Mouse (Mus musculus): ENCODE measurements around the gene Caps2. TPM values are rescaled to one million over a fixed set of nuclear protein-coding genes. Genes with fewer than 3 reads are reported as not detected.
"Not testable (repeated sequence)": the region's sequence is repeated elsewhere in the genome, so short reads cannot be mapped to it uniquely, and the experiment has no call there.

The Caps2 gene
- polyA plus RNA-seq, 1 experiment from 2014 or later: 0.11 TPM

GRCm38 (mm10) chr10:112193919-112194318 is 30.5 kb downstream of the Caps2 start:
- H3K27ac ChIP-seq (ENCODE audit: low read length); H3K4me2 ChIP-seq (ENCODE audit: low read depth, low read length): not testable (repeated sequence)

GRCm38 (mm10) chr10:112203463-112203862 is 40.0 kb downstream of the Caps2 start:
- H3K4me2 ChIP-seq (ENCODE audit: low read depth, low read length): no peak overlapping the region
- no peaks in the 10 kb centered on the region for H3K27me3 ChIP-seq (replicated peaks; ENCODE audit: control insufficient read depth, insufficient read depth, low read length)
- H3K4me3 ChIP-seq (ENCODE audit: low read length): no peak overlapping the region
- H3K4me1 ChIP-seq (ENCODE audit: control insufficient read depth, insufficient read depth, low read length): no peaks in the 10 kb centered on the region
- no peaks in the 10 kb centered on the region for H3K36me3 ChIP-seq (ENCODE audit: control insufficient read depth, insufficient read depth, low read length)
- WGBS: 61% methylated on average over 2 of the region's 2 CpGs
- H3K9ac ChIP-seq (ENCODE audit: low read depth, low read length): no peak overlapping the region
- H3K9me3 ChIP-seq (ENCODE audit: control insufficient read depth, low read length): no peaks in the 10 kb centered on the region
- no peak for ATAC-seq
- H3K27ac ChIP-seq (ENCODE audit: low read length): no peak overlapping the region

More at GRCm38 (mm10) chr10:112193919-112194318, 30.5 kb downstream of the Caps2 start:
- not testable (repeated sequence) for H3K4me1 ChIP-seq (ENCODE audit: control insufficient read depth, insufficient read depth, low read length); H3K4me3 ChIP-seq (ENCODE audit: low read length); H3K36me3 ChIP-seq (ENCODE audit: control insufficient read depth, insufficient read depth, low read length); H3K9me3 ChIP-seq (ENCODE audit: control insufficient read depth, low read length); H3K27me3 ChIP-seq (replicated peaks; ENCODE audit: control insufficient read depth, insufficient read depth, low read length); ATAC-seq; H3K9ac ChIP-seq (ENCODE audit: low read depth, low read length)
- WGBS: 78% methylated on average over 2 of the region's 2 CpGs

GRCm38 (mm10) chr10:112227073-112227472 is 63.7 kb downstream of the Caps2 start:
- no peaks in the 10 kb centered on the region for H3K27me3 ChIP-seq (replicated peaks; ENCODE audit: control insufficient read depth, insufficient read depth, low read length)
- no peak overlapping the region for H3K27ac ChIP-seq (ENCODE audit: low read length)
- H3K9me3 ChIP-seq (ENCODE audit: control insufficient read depth, low read length): no peaks in the 10 kb centered on the region
- no peak overlapping the region for H3K4me3 ChIP-seq (ENCODE audit: low read length)
- no peak overlapping the region for H3K9ac ChIP-seq (ENCODE audit: low read depth, low read length)
- no peak overlapping the region for H3K4me2 ChIP-seq (ENCODE audit: low read depth, low read length)
- H3K36me3 ChIP-seq (ENCODE audit: control insufficient read depth, insufficient read depth, low read length): no peaks in the 10 kb centered on the region
- H3K4me1 ChIP-seq (ENCODE audit: control insufficient read depth, insufficient read depth, low read length): no peaks in the 10 kb centered on the region
- no peak for ATAC-seq
- 67% methylated on average over 1 of the region's 1 CpGs for WGBS

- not testable (repeated sequence) for H3K36me3 ChIP-seq (ENCODE audit: control insufficient read depth, insufficient read depth, low read length); H3K27me3 ChIP-seq (replicated peaks; ENCODE audit: control insufficient read depth, insufficient read depth, low read length); H3K4me2 ChIP-seq (ENCODE audit: low read depth, low read length); H3K9me3 ChIP-seq (ENCODE audit: control insufficient read depth, low read length); H3K27ac ChIP-seq (ENCODE audit: low read length); H3K9ac ChIP-seq (ENCODE audit: low read depth, low read length); H3K4me3 ChIP-seq (ENCODE audit: low read length); H3K4me1 ChIP-seq (ENCODE audit: control insufficient read depth, insufficient read depth, low read length); ATAC-seq
- 43% methylated on average over 6 of the region's 6 CpGs for WGBS
Observed at GRCm38 (mm10) chr10:112229091-112229843, 65.8 kb downstream of the Caps2 start.

GRCm38 (mm10) chr10:112232733-112233132 is 69.3 kb downstream of the Caps2 start:
- not testable (repeated sequence) for H3K36me3 ChIP-seq (ENCODE audit: control insufficient read depth, insufficient read depth, low read length); H3K4me1 ChIP-seq (ENCODE audit: control insufficient read depth, insufficient read depth, low read length); ATAC-seq; H3K27ac ChIP-seq (ENCODE audit: low read length); H3K9me3 ChIP-seq (ENCODE audit: control insufficient read depth, low read length); H3K27me3 ChIP-seq (replicated peaks; ENCODE audit: control insufficient read depth, insufficient read depth, low read length); H3K4me3 ChIP-seq (ENCODE audit: low read length); H3K4me2 ChIP-seq (ENCODE audit: low read depth, low read length); H3K9ac ChIP-seq (ENCODE audit: low read depth, low read length)
- WGBS: 31% methylated on average over 1 of the region's 1 CpGs

- not testable (repeated sequence) for ATAC-seq; H3K4me3 ChIP-seq (ENCODE audit: low read length); H3K27ac ChIP-seq (ENCODE audit: low read length); H3K4me1 ChIP-seq (ENCODE audit: control insufficient read depth, insufficient read depth, low read length); H3K9ac ChIP-seq (ENCODE audit: low read depth, low read length); H3K27me3 ChIP-seq (replicated peaks; ENCODE audit: control insufficient read depth, insufficient read depth, low read length); H3K36me3 ChIP-seq (ENCODE audit: control insufficient read depth, insufficient read depth, low read length); H3K9me3 ChIP-seq (ENCODE audit: control insufficient read depth, low read length); H3K4me2 ChIP-seq (ENCODE audit: low read depth, low read length)
- WGBS: 78% methylated on average over 5 of the region's 5 CpGs
Observed at GRCm38 (mm10) chr10:112235396-112235940, 72.0 kb downstream of the Caps2 start.

GRCm38 (mm10) chr10:112248273-112248672 is 84.9 kb downstream of the Caps2 start:
- no peak overlapping the region for H3K9ac ChIP-seq (ENCODE audit: low read depth, low read length)
- no peaks in the 10 kb centered on the region for H3K9me3 ChIP-seq (ENCODE audit: control insufficient read depth, low read length)
- H3K36me3 ChIP-seq (ENCODE audit: control insufficient read depth, insufficient read depth, low read length): no peaks in the 10 kb centered on the region
- no peaks in the 10 kb centered on the region for H3K27me3 ChIP-seq (replicated peaks; ENCODE audit: control insufficient read depth, insufficient read depth, low read length)
- ATAC-seq: no peak
- no peaks in the 10 kb centered on the region for H3K4me1 ChIP-seq (ENCODE audit: control insufficient read depth, insufficient read depth, low read length)
- H3K4me3 ChIP-seq (ENCODE audit: low read length): no peak overlapping the region
- H3K4me2 ChIP-seq (ENCODE audit: low read depth, low read length): no peak overlapping the region
- no peak overlapping the region for H3K27ac ChIP-seq (ENCODE audit: low read length)
- 66% methylated on average over 2 of the region's 2 CpGs for WGBS

- H3K9me3 ChIP-seq (ENCODE audit: control insufficient read depth, low read length): no peaks in the 10 kb centered on the region
- H3K4me1 ChIP-seq (ENCODE audit: control insufficient read depth, insufficient read depth, low read length): no peaks in the 10 kb centered on the region
- H3K27me3 ChIP-seq (replicated peaks; ENCODE audit: control insufficient read depth, insufficient read depth, low read length): 0 out of 2 replicates have a peak, but pooled peaks cover 2% of the 10 kb centered on the region
- 77% methylated on average over 3 of the region's 3 CpGs for WGBS
- H3K9ac ChIP-seq (ENCODE audit: low read depth, low read length): no peak overlapping the region
- H3K27ac ChIP-seq (ENCODE audit: low read length): no peak overlapping the region
- no peak overlapping the region for H3K4me3 ChIP-seq (ENCODE audit: low read length)
- ATAC-seq: no peak
- H3K4me2 ChIP-seq (ENCODE audit: low read depth, low read length): no peak overlapping the region
- no peaks in the 10 kb centered on the region for H3K36me3 ChIP-seq (ENCODE audit: control insufficient read depth, insufficient read depth, low read length)
Observed at GRCm38 (mm10) chr10:112263467-112263866, 100.0 kb downstream of the Caps2 start.

Measured in intestine, embryonic 16.5 days (tissue).